Mouse (Mus musculus) macrophage (primary cell): ENCODE data around the gene Gm37419. TPM values are rescaled to one million over a fixed set of nuclear protein-coding genes. Genes with fewer than 3 reads are reported as not detected.

Source experiments
- H3K27ac ChIP-seq: fragments of 350-480 bp; formaldehyde crosslinking; 2 replicates; pipeline ENCODE4 v1.9.0; 2021
- H3K36me3 ChIP-seq: fragments of 350-480 bp; formaldehyde crosslinking; 2 replicates; pipeline ENCODE4 v1.9.0; 2021; ENCODE audit errors: inconsistent target
- H3K4me3 ChIP-seq: fragments of 350-480 bp; formaldehyde crosslinking; 2 replicates; pipeline ENCODE4 v1.9.0; 2021; ENCODE audit errors: inconsistent target
- H3K79me2 ChIP-seq: fragments of 350-480 bp; formaldehyde crosslinking; 2 replicates; pipeline ENCODE4 v1.9.0; 2021; ENCODE audit errors: inconsistent target
- WGBS: methylation state at CpG from one replicate; pipeline ENCODE4 v1.1.7; 2026; ENCODE audit warnings: inconsistent platforms; ENCODE audit not compliant: missing documents; 5-methylcytosine and 5-hydroxymethylcytosine counted together
- polyA plus RNA-seq: library from polyadenylated mRNA; stranded (reverse); fragments of 250-400 nt; gene quantifications from 3 replicates; pipeline ENCODE4 v1.2.4, GENCODE M21; 2018; ENCODE audit warnings: inconsistent platforms

The Gm37419 gene
- polyA plus RNA-seq, 1 experiment from 2014 or later, result not detected

DNA sequence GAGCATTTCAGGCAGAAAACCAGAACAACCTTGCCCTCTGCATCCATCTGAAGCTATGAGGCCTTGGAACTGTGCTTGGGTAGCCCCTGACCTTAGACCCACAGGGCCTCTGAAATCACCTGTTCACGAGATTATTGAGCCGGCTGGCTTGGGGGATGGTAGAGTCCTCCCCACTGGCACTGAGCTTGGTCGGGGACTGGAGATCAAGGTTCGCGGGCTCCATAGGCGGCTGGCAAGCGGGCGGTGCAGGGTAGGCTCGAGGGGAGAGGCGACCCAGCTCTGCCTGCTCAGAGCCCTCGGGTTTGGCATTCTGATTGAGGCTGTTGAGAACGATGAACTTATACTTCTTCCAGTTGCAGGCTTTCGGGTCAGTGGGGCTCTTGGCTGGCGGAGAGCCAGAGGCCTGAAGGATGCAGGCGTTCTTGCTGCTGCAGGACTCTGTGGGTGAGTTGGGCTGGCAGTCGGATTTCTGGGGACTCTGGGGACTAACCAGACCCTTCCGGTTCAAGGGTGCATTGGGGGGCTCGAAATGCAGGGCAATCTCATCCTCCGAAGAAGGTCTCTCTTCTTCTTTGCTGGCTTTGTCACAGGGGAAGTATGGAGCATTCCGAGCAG lies 16.0 kb upstream of the Gm37419 start:
- H3K36me3 ChIP-seq, result peaks cover 91% of the 10 kb centered on the region
- H3K4me3 ChIP-seq, result no peak overlapping the region
- no peak overlapping the region for H3K27ac ChIP-seq
- WGBS, result 94% methylated on average over 20 of the region's 20 CpGs
- 0 out of 2 replicates have a peak, but pooled peaks cover under 1% of the 10 kb centered on the region for H3K79me2 ChIP-seq

DNA sequence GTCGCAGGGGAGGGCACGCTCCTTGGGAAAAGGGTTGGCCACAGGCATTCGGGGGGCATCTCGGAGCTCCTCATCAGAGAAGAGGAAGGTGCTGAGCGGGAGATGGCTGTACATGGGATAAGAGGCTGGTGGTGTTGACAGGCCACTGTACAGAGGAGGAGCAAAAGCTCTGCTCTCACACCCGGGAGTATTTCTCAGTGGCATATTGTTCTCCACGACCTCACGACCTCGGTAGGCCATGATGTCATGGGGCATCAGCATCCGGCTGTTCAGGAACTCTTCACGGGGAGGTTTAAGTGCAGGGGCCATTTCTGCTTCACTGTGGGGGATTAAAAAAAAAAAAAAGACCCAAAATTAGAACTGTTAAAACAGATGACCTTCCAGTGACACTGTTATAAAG lies 15.4 kb upstream of the Gm37419 start:
- 99% methylated on average over 11 of the region's 11 CpGs for WGBS

DNA sequence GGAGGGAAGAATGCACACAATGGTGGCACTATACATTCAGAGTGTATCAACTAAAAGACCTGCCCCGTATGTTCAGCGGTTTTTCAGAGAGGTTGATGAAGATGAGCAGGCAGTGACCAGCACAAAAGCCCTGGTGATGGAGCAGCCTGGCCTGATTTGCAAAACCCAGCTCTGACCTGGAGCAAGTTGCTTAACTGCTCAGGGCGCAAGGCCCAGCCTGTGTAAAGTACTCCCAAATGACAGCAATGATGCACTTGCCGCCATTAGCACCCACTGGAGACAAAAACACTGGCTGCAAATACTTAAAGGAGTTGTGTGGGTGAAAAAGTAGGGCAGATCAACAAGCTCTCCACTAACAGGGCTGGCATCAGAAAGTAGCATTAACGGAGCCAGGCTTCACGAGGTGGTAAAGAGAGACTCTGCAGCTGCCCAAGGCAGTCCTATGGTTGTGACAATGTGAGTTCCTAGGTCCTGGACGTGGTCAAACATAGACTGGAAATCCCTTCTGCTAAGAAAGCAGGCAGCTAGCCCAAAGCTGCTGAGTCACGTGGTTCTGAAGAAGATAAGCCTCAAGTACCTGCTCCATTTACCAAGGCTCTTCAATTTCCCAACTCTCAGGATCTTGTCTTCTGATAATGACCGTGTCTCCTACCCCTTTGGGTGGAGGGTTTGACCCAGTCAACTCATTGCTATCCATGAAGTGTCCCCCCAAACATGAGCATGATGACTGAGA lies 14.5 kb upstream of the Gm37419 start:
- no peak overlapping the region for H3K27ac ChIP-seq
- WGBS, result 93% methylated on average over 9 of the region's 9 CpGs
- H3K4me3 ChIP-seq, result no peak overlapping the region
- H3K79me2 ChIP-seq, result peaks cover 15% of the 10 kb centered on the region
- H3K36me3 ChIP-seq, result peaks cover 78% of the 10 kb centered on the region

More for the DNA sequence above, 15.4 kb upstream of the Gm37419 start:
- H3K27ac ChIP-seq, result no peak overlapping the region
- H3K4me3 ChIP-seq, result no peak overlapping the region
- peaks cover 7% of the 10 kb centered on the region; the same call in 1 of the 2 replicates for H3K79me2 ChIP-seq
- peaks cover 87% of the 10 kb centered on the region for H3K36me3 ChIP-seq

DNA sequence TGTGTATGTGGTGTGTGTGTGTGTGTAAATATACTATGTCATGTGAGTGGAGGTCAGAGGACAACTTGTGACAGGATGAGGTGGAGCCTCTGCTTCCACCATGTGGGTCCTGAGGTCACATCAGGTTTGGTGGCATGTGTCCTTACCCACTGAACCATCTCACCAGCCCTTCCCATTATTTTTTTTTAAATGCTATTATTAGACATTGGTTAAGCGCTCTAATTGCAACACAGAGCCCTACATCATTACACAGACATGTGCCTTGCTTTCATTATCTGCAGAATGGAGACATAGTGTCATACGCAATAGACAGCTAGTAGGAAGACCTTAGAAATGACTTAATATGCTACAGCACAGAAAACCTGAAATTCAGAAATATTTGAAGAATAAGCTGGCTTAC lies 12.1 kb upstream of the Gm37419 start:
- no peak overlapping the region for H3K27ac ChIP-seq
- WGBS, result 56% methylated on average over 2 of the region's 2 CpGs
- peaks cover 54% of the 10 kb centered on the region for H3K36me3 ChIP-seq

DNA sequence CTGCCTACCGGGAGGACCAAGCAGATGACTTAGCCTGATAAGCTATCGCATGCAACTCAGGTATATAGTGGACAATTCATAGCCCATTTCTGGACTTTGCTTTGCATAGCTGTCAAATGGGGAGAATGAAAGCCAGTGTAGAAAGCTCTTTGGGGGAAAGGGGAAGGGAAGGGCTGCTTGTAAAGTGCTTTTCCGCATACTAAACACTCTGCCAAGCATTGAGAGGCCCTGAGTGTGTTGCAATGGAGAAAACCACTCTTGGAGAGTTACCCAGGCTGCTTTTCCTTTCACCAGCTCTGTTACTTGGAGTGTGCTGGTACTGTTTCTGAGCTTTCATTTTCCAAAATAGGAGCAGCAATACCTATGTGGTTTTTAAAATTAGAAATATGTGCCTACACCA lies 10.6 kb upstream of the Gm37419 start:
- H3K4me3 ChIP-seq, result no peak overlapping the region
- WGBS, result 86% methylated on average over 3 of the region's 3 CpGs
- 0 out of 2 replicates have a peak overlapping the region, but pooled peaks have one; percentile 8 for H3K27ac ChIP-seq
- peaks cover 39% of the 10 kb centered on the region for H3K36me3 ChIP-seq
- H3K79me2 ChIP-seq, result peaks cover 50% of the 10 kb centered on the region

More for the DNA sequence above, 12.1 kb upstream of the Gm37419 start:
- Histone ChIP-seq H3K4me3 (no peak overlapping the region), H3K79me2 (peaks cover 39% of the 10 kb centered on the region)

DNA sequence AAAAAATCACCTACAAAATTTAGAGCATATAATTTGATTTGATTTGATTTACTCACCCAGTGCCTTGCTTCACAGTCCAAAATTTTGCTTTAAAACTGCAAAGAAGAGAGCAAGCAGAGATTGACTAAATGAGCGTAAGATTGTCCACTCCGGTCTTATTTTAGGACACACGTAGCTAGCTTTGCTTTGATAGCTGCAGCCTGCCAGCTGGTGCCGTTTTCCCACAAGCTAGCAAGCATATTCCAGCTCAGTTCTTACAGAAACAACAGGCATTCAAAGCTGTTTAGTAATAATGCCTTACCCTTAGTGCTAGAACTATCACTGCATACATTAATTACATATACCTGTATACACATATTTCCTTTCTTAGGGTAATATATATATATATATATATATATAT lies 9.8 kb upstream of the Gm37419 start:
- WGBS, result 94% methylated on average over 4 of the region's 4 CpGs
- Histone ChIP-seq H3K36me3 (peaks cover 31% of the 10 kb centered on the region), H3K79me2 (peaks cover 55% of the 10 kb centered on the region)

DNA sequence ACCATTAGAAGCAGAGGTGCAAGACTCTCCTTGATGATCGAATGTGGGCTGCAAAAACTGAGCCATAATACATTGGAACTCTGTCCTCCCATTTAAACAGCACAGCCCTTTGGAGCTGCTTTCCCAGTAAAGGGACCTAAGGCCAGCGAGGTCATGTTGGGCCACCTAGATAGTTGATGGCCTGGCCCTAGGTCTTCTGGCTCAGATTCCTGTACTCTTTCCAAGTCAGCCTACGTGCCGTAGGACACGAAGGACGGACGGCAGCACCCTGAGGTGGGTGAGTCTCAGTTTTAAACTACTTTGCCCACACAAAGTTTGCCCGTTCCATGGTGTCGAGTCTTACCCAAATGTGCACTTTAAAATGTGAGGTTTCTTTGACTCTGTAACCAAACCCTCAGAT lies 8.8 kb upstream of the Gm37419 start:
- no peak overlapping the region for H3K27ac ChIP-seq
- WGBS, result 97% methylated on average over 9 of the region's 9 CpGs
- peaks cover 62% of the 10 kb centered on the region for H3K79me2 ChIP-seq
- peaks cover 21% of the 10 kb centered on the region for H3K36me3 ChIP-seq
- no peak overlapping the region for H3K4me3 ChIP-seq

More for the DNA sequence above, 9.8 kb upstream of the Gm37419 start:
- H3K4me3 ChIP-seq, result no peak overlapping the region
- no peak overlapping the region for H3K27ac ChIP-seq

DNA sequence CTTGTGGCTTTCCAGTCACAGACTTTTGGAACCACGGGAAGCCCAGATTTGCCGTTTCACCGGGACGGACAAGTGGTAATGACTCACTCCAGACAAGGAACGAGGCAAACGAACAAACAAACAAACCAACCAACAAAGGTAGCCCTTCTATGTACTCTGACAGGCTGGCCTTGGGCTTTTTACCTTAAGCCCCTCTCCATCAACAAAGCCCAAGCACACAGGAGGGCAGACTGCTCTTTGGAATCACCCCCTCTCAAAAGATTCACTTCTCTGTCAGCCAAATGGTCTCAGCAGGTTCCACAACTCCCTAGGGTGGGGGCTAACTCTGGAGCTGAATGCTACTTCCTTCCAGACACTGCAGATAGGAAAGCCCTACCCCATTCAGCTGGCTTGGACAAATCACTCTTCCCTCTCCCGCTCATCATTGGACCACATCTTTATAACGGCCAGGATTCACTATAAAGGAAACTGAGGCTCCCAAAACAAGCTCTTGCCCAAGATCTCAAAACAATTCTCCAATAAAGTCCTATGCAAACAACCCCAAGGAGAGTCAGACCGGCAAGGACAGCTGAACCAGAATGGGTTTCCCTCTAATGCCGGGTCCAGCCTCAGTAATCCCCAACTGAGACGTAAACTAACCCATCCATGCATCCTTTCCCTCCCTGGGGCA lies 7.9 kb upstream of the Gm37419 start:
- Histone ChIP-seq H3K27ac (no peak overlapping the region), H3K79me2 (peaks cover 62% of the 10 kb centered on the region), H3K4me3 (no peak overlapping the region), H3K36me3 (peaks cover 13% of the 10 kb centered on the region)
- 49% methylated on average over 11 of the region's 11 CpGs for WGBS

DNA sequence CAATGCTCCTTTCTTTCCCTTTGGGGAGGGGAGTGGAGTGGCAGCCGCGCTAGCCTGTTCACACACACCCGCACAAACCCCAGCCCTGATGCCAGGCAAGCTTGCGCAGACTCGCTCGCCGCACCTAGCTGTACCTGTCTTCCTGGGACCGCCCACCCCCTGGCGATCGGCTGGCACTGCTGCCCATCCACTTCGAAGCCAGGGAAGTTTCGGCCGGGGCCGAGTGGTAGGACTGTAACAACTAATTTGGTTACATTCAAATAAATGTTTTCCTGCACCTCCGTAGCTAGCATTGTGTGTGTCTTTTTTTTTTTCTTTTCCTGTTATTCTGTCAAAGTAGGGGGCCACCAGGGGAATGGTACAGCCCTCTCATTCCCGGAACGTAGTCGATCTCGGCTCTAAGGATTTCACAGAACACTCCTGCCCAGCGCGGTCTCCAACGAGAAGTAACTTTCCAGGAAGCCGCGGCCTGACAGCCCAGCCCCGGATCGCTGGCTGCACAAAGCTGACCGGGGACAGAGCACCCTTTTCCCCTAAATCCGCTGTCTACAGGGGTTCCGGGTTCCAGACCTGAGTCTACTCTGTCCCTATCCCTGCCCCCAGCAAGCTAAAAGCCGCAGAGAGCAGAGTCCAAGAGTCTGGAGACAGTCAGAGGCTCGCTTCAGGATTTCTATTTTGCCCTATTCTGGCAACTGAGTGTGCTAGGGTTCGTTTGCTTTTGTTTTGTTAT lies 7.1 kb upstream of the Gm37419 start:
- Histone ChIP-seq H3K36me3 (peaks cover 9% of the 10 kb centered on the region; the same call in 1 of the 2 replicates), H3K4me3 (peak overlapping the region; percentile 10; the same call in 1 of the 2 replicates), H3K27ac (peak overlapping the region; percentile 37), H3K79me2 (peaks cover 71% of the 10 kb centered on the region)
- WGBS, result 11% methylated on average over 32 of the region's 32 CpGs

DNA sequence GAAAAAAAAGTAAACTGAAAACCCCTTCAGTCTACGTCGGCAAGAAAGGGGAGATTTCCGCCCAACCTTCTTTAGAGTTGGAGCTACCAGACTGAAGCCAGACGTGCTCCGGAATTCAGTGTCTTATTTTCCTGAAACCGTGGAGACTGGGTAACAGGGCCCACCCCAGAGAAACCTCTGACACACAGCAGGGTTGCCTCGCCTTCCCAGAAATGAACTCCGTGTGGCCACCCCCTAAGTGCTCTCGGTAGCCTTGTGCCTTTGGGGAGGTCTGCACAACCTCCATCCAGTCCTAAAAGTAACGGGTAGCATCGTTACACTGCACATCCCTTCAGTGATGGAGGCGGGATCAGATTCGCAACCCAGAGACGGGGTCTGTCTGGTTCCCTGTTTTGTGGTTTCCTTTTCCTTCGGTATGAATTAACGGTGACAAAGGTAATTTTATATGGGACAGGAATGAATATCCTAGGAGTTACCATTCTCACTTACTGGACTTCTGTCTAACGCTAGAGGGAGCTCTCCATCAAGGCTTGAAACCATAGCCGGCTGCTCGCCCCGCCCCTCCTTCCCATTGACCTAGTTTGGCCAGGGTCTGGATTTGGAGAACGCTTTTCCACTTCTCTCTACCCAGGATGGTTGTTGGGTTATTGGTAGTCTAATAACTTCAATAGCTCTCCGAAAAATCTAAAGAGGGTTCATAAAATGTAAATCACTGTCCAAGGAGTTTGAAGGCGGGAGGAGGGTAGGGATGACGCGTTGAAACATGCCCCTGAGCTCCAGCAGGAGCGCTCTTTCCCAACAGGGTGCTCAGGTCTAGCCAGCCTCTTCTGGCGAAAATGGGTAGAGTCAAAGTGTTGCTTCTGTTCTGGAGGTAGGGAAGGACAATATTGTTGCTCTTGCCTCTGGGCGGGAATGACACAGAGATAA lies 6.1 kb upstream of the Gm37419 start:
- H3K27ac ChIP-seq, result peak overlapping the region; percentile 78
- H3K36me3 ChIP-seq, result peaks cover 3% of the 10 kb centered on the region; the same call in 1 of the 2 replicates
- 13% methylated on average over 28 of the region's 28 CpGs for WGBS
- peaks cover 81% of the 10 kb centered on the region for H3K79me2 ChIP-seq
- peak overlapping the region; percentile 33 for H3K4me3 ChIP-seq

DNA sequence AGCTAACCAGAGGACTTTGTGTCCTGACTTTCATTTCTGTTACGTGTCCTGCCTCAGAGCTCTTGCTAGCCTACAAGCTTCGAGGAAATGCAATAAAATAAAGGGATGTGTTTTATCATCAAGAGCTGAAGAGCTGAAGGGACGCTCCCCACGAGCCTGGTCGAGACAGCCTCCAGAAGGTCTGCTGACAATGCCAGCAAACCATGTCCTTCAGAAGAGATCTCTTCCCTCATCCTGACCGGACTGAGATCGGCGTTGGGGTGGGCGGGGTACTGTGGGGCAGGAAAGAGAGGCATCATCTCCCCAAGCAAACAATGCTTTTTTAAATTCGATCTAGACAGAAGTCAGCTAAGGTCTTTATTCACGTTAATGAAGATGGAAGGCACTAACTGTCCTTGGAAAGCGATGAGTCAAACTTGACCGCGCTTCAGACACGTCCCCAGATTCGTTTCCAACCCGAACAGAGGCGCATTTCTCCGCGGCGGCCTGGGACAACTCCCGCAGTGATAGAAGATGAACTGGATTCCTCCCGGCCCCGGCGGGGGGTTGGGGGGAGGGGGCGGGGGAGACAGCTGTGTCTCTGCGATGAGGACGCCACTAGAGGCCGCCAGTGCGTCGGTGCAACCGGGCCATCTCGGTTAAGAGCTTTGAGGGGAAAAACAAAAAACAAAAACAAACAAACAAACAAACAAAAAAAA lies 5.2 kb upstream of the Gm37419 start:
- Histone ChIP-seq H3K27ac (peak overlapping the region; percentile 78), H3K79me2 (peaks cover 79% of the 10 kb centered on the region), H3K4me3 (peak overlapping the region; percentile 33), H3K36me3 (no peaks in the 10 kb centered on the region)
- WGBS, result 3% methylated on average over 32 of the region's 33 CpGs

DNA sequence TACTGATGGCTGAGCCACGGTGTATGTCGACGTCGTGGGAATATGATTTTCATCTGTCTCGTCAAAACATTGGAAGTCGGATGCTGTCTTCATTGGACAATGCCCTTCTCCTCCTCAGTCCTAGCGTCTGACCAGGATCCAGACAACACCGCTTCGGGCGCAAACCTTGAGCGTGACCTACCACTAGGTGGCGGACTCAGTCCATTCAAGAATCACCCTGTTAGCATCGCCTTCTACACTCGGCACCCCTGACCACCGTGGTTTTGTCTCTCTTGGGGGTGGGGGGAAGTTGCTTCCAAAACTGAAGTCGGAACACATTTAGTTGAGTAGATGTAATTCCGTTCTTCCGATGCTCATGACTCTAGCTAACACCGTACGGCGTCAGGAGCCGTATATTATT lies 4.1 kb upstream of the Gm37419 start:
- Histone ChIP-seq H3K27ac (peak overlapping the region; percentile 84), H3K36me3 (no peaks in the 10 kb centered on the region), H3K79me2 (peaks cover 71% of the 10 kb centered on the region), H3K4me3 (peak overlapping the region; percentile 83)
- WGBS, result under 1% methylated on average over 22 of the region's 22 CpGs
